Comparison of ENCODE assay signal across 11 mouse cellular contexts in genomic region chr19:55749532-55749931, GRCm38 (mm10). TPM values are rescaled to one million over a fixed set of nuclear protein-coding genes. Genes with fewer than 3 reads are reported as not detected.
DNase-seq lines count a peak whose midpoint lies in the region; ATAC-seq and TF ChIP-seq lines count a peak whose summit lies in the region.
"Had no signal": no experiment of that assay in that cellular context is flagged by ENCODE, and none has a peak within 500 bp of the region (broad histone marks: within the 10 kb centered on the region; RNA-seq: fewer than 3 reads in every experiment).

No protein-coding gene starts in this region.

- intact Hi-C loops in heart, postnatal 10 days (cut with DNase I), result no loop called here

- no peaks in the 10 kb centered on the region for H3K27me3 ChIP-seq in heart, embryonic 14.5 days (ENCODE audit: control insufficient read depth, insufficient read depth, low read length)
- H3K27me3 ChIP-seq in hindbrain, embryonic 13.5 days, result peaks cover 68% of the 10 kb centered on the region
- no peaks in the 10 kb centered on the region for H3K27me3 ChIP-seq in midbrain, postnatal 0 days (ENCODE audit: insufficient read depth, low read length)

- no peaks in the 10 kb centered on the region for H3K9me3 ChIP-seq in heart, embryonic 14.5 days (ENCODE audit: control insufficient read depth, low read length)
- no peaks in the 10 kb centered on the region for H3K9me3 ChIP-seq in hindbrain, embryonic 13.5 days
- H3K9me3 ChIP-seq in midbrain, postnatal 0 days (ENCODE audit: low read length), result no peaks in the 10 kb centered on the region
- H3K9me3 ChIP-seq: megakaryocyte, embryonic 14.5 days had no signal

- 57% methylated on average over 7 of the region's 7 CpGs for WGBS in heart, embryonic 14.5 days
- WGBS in hindbrain, embryonic 13.5 days, result 20% methylated on average over 7 of the region's 7 CpGs
- 20% methylated on average over 7 of the region's 7 CpGs for WGBS in midbrain, postnatal 0 days

- no peak for ATAC-seq in heart, embryonic 14.5 days (ENCODE audit: insufficient number of reproducible peaks, insufficient read depth, low FRiP score, low read depth)
- ATAC-seq in hindbrain, embryonic 13.5 days (ENCODE audit: low FRiP score), result no peak
- ATAC-seq in midbrain, postnatal 0 days (ENCODE audit: low FRiP score), result no peak

- no peak for TF ChIP-seq CTCF in brain, embryonic 14.5 days (IDR thresholded peaks at IDR 0.05; ENCODE audit: borderline replicate concordance, extremely low read depth, insufficient read depth, insufficient read length)
- no peak for TF ChIP-seq CTCF in midbrain, postnatal 0 days (IDR thresholded peaks at IDR 0.05)

- H3K27ac ChIP-seq in heart, embryonic 14.5 days (replicated peaks in 1 of 2; ENCODE audit: control insufficient read depth in 1 of 2, insufficient read depth in 1 of 2, low read depth in 2 of 2, low read length in 2 of 2), result no peak overlapping the region
- no peak overlapping the region for H3K27ac ChIP-seq in hindbrain, embryonic 13.5 days
- peak overlapping the region; percentile 83 for H3K27ac ChIP-seq in midbrain, postnatal 0 days (ENCODE audit: low read depth, low read length)

- no peak for TF ChIP-seq POLR2A in brain, embryonic 14.5 days (IDR thresholded peaks at IDR 0.05; ENCODE audit: borderline replicate concordance, extremely low read depth, insufficient read depth, insufficient read length, poor library complexity, severe bottlenecking)

- peaks cover 44 to 97% of the 10 kb centered on the region in 2 experiments for H3K4me1 ChIP-seq in heart, embryonic 14.5 days (ENCODE audit: control insufficient read depth in 2 of 2, insufficient read depth in 2 of 2, low read length in 2 of 2)
- H3K4me1 ChIP-seq in hindbrain, embryonic 13.5 days (replicated peaks), result peaks cover 64% of the 10 kb centered on the region
- peaks cover 13% of the 10 kb centered on the region for H3K4me1 ChIP-seq in midbrain, postnatal 0 days (ENCODE audit: insufficient read depth, low read length)
- H3K4me1 ChIP-seq: megakaryocyte, embryonic 14.5 days had no signal

- H3K4me3 ChIP-seq in heart, embryonic 14.5 days (ENCODE audit: control insufficient read depth in 1 of 2, insufficient read depth in 1 of 2, low read depth in 1 of 2, low read length in 2 of 2), result no peak overlapping the region
- no peak overlapping the region for H3K4me3 ChIP-seq in hindbrain, embryonic 13.5 days
- peak overlapping the region; percentile 14; the same call in 1 of the 2 replicates for H3K4me3 ChIP-seq in midbrain, postnatal 0 days (ENCODE audit: low read depth, low read length)
- H3K4me3 ChIP-seq: megakaryocyte, embryonic 14.5 days had no signal

- H3K4me2 ChIP-seq in heart, embryonic 14.5 days (ENCODE audit: low read length), result peak overlapping the region; percentile 50; the same call in 1 of the 2 replicates
- H3K4me2 ChIP-seq in hindbrain, embryonic 13.5 days, result peak overlapping the region; percentile 33; the same call in 1 of the 2 replicates
- H3K4me2 ChIP-seq in midbrain, postnatal 0 days (ENCODE audit: low read depth, low read length, poor library complexity, severe bottlenecking), result peak overlapping the region; percentile 58

- 0 out of 2 replicates have a peak, but pooled peaks cover 3% of the 10 kb centered on the region for H3K36me3 ChIP-seq in heart, embryonic 14.5 days (ENCODE audit: control insufficient read depth, insufficient read depth, low read length)
- no peaks in the 10 kb centered on the region for H3K36me3 ChIP-seq in hindbrain, embryonic 13.5 days
- H3K36me3 ChIP-seq in midbrain, postnatal 0 days (ENCODE audit: insufficient read depth, low read length), result no peaks in the 10 kb centered on the region

- no peak for DNase-seq in heart, postnatal 10 days
- DNase-seq in brain, embryonic 14.5 days (ENCODE audit: low read depth), result peak; percentile 91
- DNase-seq in midbrain, postnatal 0 days (ENCODE audit: low spot score), result no peak
- DNase-seq in T-cell, adult 2 months (ENCODE audit: low spot score), result no peak
- DNase-seq in lung, postnatal 14 days, result no peak
- DNase-seq in spleen, adult 18-20 months, result no peak
- DNase-seq: cerebellum, postnatal 25 days had no signal

- H3K9ac ChIP-seq in heart, embryonic 14.5 days (ENCODE audit: low read length), result 0 out of 2 replicates have a peak overlapping the region, but pooled peaks have one; percentile 32
- no peak overlapping the region for H3K9ac ChIP-seq in hindbrain, embryonic 13.5 days
- 0 out of 2 replicates have a peak overlapping the region, but pooled peaks have one; percentile 36 for H3K9ac ChIP-seq in midbrain, postnatal 0 days (replicated peaks; ENCODE audit: low read length, poor library complexity, severe bottlenecking)

RNA-seq across cellular contexts. Expression of gene Tcf7l2, which starts 7.9 kb away (rescaled TPM):
- polyA plus RNA-seq in heart, embryonic 14.5 days (2014; fragmentation: Nextera tagmentation; extraction: Ambion mirVana), result 56.7 and 58.0 TPM in 2 replicates
- 10 to 100 TPM; 21.9 to 22.3 TPM for total RNA-seq in heart, postnatal 10 days (2021)
- polyA plus RNA-seq in brain, embryonic 14.5 days (2012; rRNA removed), result 222 and 296 TPM in 2 replicates
- 29.6 and 36.3 TPM in 2 replicates for polyA plus RNA-seq in hindbrain, embryonic 13.5 days (2015; fragmentation: Nextera tagmentation; extraction: Ambion mirVana)
- 67.2 and 86.1 TPM in 2 replicates for total RNA-seq in midbrain, postnatal 0 days (2014; rRNA removed)
- 763 and 861 TPM in 2 replicates for polyA plus RNA-seq in midbrain, postnatal 0 days (2015; fragmentation: Nextera tagmentation; extraction: Ambion mirVana)
- total RNA-seq: CH12.LX had no signal
